Mouse (Mus musculus): Measurements from ENCODE around the gene Utp18.

The Utp18 gene

DNA sequence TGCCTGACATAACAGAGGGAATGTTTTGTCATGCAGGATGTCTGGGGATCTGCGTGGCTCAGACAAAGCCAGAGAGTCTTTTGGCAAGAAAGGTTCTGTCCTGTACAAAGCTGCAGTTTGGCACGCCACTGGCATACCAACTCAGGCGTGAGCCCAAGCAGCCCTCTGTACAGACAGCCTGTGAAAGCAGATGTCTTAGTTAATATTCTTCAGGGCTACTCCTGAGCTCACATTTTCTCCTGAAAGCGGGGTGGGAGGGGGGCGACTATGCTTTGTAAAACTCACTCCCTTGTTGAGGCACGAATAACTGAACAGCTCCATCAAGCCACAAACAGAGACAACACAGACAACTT is 56.3 kb downstream of the Utp18 start:
- no peak for DNase-seq (ENCODE audit: low spot score in 2 of 2)

DNA sequence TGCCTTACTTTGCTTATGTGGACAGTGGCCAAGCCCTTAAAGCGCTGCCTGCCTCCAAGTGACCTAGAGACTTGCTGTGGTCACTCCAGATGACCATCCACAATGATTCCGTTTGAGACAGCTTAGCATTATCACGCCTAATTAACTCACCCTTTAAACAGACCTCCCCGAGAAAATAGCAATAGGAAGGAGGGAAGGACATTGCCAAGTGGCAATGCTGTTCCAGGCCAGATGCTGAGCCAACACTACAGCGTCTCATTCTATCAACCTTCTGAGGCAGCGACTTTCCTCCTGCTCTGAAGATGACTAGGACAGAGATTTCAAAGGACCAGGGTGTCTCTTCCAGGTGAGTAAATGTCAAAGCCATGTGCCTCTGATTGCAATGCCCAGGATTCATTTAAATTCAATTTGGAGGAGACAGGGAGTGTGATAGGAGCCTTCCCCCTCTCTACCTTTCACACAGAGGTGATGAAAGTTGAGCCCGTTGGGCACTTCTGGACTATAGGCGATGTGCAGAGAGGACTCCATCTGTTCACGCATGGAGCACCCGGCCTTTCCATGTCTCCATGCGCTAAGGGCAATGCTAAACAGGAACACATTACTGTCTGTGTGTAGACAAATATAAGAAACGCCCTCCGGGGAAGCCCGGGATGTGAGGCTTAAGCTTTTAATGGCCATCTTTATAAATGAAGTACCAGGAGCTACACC is 56.8 kb downstream of the Utp18 start:
- no peak for DNase-seq (ENCODE audit: low spot score in 2 of 2)

DNA sequence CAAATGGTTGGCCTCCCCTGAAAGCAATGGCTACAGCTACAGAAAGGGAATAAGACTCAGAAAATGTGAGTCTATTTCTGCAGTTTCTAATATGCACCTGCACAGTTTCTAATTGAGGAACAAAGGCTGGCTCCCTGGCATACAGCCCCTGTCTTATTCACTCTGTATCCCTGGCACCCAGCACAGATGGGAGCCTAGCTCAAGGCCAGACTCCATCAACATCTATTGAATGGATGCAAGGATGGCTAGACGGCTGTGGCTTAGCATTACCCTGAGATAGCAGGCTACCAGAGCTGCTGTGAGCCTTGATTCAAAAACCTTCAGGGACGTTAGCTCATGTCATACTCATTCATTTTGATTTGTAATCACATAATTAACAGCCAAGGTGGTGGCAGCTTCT is 63.3 kb downstream of the Utp18 start:
- no peak for DNase-seq (ENCODE audit: low spot score in 2 of 2)

- peak; percentile 8 to 16 for DNase-seq (ENCODE audit: low spot score in 2 of 2)
Observed at GRCm38 (mm10) chr11:93821533-93821932, 64.0 kb downstream of the Utp18 start.

DNA sequence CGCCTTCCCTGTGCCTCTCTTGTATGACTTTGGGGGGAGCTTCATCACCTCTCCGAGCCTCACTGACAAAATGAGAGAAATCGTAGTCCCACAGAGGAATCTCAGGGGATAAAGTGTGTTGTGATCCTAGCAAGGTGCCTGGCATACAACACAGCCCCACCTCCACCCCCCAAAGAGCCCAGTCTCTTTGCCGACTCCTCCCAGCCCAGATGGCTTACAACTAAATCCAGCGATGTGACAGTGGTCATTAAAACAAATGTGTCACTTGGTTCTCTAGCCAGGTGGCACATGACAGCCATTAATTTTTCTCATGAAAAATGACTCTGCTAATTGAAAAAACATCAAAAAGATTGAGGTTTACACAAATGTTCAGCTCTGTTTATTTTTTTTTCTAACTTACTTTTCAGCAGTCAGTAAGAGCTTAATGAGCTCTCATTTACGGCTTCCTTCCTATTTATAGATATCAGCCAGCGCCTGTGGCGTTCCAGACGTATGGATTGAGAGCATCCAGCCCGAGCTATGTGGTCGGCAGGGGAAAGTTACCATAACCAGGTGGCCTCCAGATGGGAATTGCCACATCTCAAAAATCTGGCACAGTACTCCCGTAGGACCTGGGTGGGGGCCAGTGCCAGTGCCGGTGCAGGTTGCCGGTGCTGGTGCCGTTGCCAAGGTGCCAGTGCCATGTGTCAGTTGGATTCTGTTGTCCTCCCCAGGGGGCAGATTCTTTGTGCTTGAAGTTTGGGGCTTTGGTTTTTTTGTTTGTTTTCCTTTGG is 67.4 kb downstream of the Utp18 start:
- DNase-seq (ENCODE audit: low spot score in 2 of 2) = no peak

DNA sequence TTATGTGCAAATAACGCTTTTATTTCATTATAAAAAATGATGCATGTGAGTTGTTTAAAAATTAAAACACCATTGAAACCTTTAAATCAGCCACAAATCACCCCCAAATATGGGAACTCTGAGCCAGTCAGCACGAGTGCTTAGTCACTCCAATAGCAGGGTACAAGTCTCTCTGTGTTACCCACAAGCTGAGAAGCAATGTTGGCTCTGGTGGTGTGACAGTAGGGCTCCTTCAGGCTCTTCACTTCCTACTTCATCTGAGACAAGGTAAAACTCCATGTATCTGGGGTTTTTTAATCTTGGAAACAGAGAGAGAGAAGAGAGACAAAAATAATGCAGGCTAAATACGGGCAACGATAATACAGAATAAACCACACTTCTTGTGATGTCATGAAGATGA is 72.6 kb downstream of the Utp18 start:
- no peak for DNase-seq (ENCODE audit: low spot score in 2 of 2)

DNA sequence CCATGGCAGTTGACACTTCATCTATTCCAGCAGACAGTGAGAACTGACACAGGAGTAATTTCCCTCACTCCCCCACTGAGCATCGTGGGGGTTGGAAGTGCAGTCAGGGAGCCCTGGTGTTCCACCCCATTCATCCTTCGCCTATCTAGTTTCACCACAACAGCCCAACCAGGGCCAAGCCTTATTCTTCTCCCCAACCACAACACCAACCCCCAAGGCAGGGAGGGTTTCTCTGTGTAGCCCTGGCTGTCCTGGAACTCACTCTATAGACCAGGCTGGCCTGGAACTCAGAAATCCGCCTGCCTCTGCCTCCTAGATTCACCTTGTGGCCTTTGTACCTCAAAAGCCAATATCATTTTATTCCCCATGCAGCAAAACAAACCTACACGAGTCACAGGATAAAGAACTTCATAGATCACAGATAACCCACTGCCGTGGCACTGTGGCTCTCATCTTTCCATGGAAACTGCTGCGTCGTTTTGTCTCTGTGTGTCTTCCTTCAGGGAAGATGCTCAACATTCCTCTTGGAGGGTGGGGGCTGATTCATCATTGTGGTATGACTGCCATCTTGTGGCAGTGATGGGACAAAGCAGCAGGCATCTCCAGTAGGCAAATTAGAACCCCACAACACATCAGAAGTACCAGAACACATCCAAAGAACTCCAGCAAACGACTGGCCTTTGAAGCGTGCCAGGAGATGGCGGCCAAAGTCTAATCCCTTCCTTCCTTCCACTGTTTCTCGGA is 73.3 kb downstream of the Utp18 start:
- DNase-seq (ENCODE audit: low spot score in 2 of 2) = no peak
